Comparison of ENCODE assay signal across 8 mouse cellular contexts in genomic region chr7:99545885-99546745, GRCm38 (mm10). TPM values are rescaled to one million over a fixed set of nuclear protein-coding genes. Genes with fewer than 3 reads are reported as not detected.
DNase-seq lines count a peak whose midpoint lies in the region; ATAC-seq and TF ChIP-seq lines count a peak whose summit lies in the region.

No protein-coding gene starts in this region.

- peak; percentile 26; the same call in 1 of the 2 replicates for TF ChIP-seq CTCF in layer of hippocampus, adult 2 months (conservative IDR thresholded peaks at IDR 0.05)
- no peak for TF ChIP-seq CTCF in bone marrow, adult 2 months (IDR thresholded peaks at IDR 0.05; ENCODE audit: control insufficient read depth, insufficient read depth, low read length)
- no peak for TF ChIP-seq CTCF in forebrain, postnatal 0 days (IDR thresholded peaks at IDR 0.05; ENCODE audit: low read depth)
- TF ChIP-seq CTCF in stomach, postnatal 0 days (IDR thresholded peaks at IDR 0.05; ENCODE audit: low read depth), result peak; percentile 14; the same call in 1 of the 2 replicates

- peak; percentile 40; the same call in 1 of the 2 replicates for TF ChIP-seq POLR2A in bone marrow, adult 2 months (IDR thresholded peaks at IDR 0.05; ENCODE audit: borderline replicate concordance, control insufficient read depth, low read depth, low read length)

- no peak overlapping the region for H3K9ac ChIP-seq in forebrain, postnatal 0 days
- H3K9ac ChIP-seq in hindbrain, embryonic 11.5 days (ENCODE audit: low read depth, low read length), result no peak overlapping the region
- peak overlapping the region; percentile 50 for H3K9ac ChIP-seq in stomach, postnatal 0 days (ENCODE audit: low read length)

- H3K4me3 ChIP-seq in layer of hippocampus, adult 2 months, result no peak overlapping the region
- H3K4me3 ChIP-seq in bone marrow, adult 2 months (replicated peaks; ENCODE audit: control insufficient read depth, low read depth, low read length), result peak overlapping the region; percentile 16
- H3K4me3 ChIP-seq in forebrain, postnatal 0 days (ENCODE audit: low read depth, low read length), result no peak overlapping the region
- no peak overlapping the region for H3K4me3 ChIP-seq in hindbrain, embryonic 11.5 days (ENCODE audit: low read depth, low read length)
- no peak overlapping the region for H3K4me3 ChIP-seq in limb, embryonic 10.5 days
- no peak overlapping the region for H3K4me3 ChIP-seq in stomach, postnatal 0 days (ENCODE audit: low read depth, low read length)

- ATAC-seq in forebrain, postnatal 0 days, result peak; percentile 49
- no peak for ATAC-seq in hindbrain, embryonic 11.5 days (ENCODE audit: low FRiP score)
- peak; percentile 71 for ATAC-seq in megakaryocyte-erythroid progenitor cell, adult 5-6 weeks (replicated peaks; ENCODE audit: low FRiP score, low TSS enrichment, poor library complexity, severe bottlenecking)
- peak; percentile 78 for ATAC-seq in stomach, postnatal 0 days (ENCODE audit: low FRiP score, low TSS enrichment)

- H3K4me2 ChIP-seq in forebrain, postnatal 0 days (ENCODE audit: low read depth), result no peak overlapping the region
- H3K4me2 ChIP-seq in hindbrain, embryonic 11.5 days (replicated peaks; ENCODE audit: low read depth, low read length), result no peak overlapping the region
- H3K4me2 ChIP-seq in stomach, postnatal 0 days (replicated peaks; ENCODE audit: low read depth), result no peak overlapping the region; the same call in 1 of the 2 replicates

- peaks cover 22% of the 10 kb centered on the region for H3K4me1 ChIP-seq in bone marrow, adult 2 months (ENCODE audit: control insufficient read depth, insufficient read depth, low read length)
- H3K4me1 ChIP-seq in forebrain, postnatal 0 days (ENCODE audit: insufficient read depth), result no peaks in the 10 kb centered on the region
- H3K4me1 ChIP-seq in hindbrain, embryonic 11.5 days (replicated peaks; ENCODE audit: control insufficient read depth, insufficient read depth, low read length), result no peaks in the 10 kb centered on the region
- H3K4me1 ChIP-seq in limb, embryonic 10.5 days, result peaks cover 41% of the 10 kb centered on the region
- H3K4me1 ChIP-seq in stomach, postnatal 0 days (replicated peaks; ENCODE audit: control insufficient read depth, insufficient read depth), result peaks cover 10% of the 10 kb centered on the region

- 12% methylated on average over 10 of the region's 10 CpGs for WGBS in bone marrow, adult 2 months
- WGBS in forebrain, postnatal 0 days, result 23% methylated on average over 10 of the region's 10 CpGs
- 53% methylated on average over 10 of the region's 10 CpGs for WGBS in hindbrain, embryonic 11.5 days
- 50% methylated on average over 10 of the region's 10 CpGs for WGBS in limb, embryonic 10.5 days
- WGBS in stomach, postnatal 0 days, result 11% methylated on average over 10 of the region's 10 CpGs

- H3K36me3 ChIP-seq in forebrain, postnatal 0 days (ENCODE audit: insufficient read depth), result peaks cover 17% of the 10 kb centered on the region
- H3K36me3 ChIP-seq in hindbrain, embryonic 11.5 days (ENCODE audit: control insufficient read depth, insufficient read depth, low read length), result no peaks in the 10 kb centered on the region
- peaks cover 7% of the 10 kb centered on the region for H3K36me3 ChIP-seq in limb, embryonic 10.5 days
- H3K36me3 ChIP-seq in stomach, postnatal 0 days (ENCODE audit: control insufficient read depth, insufficient read depth, low read length), result no peaks in the 10 kb centered on the region

- DNase-seq in layer of hippocampus, adult 2 months (ENCODE audit: low spot score in 2 of 2), result peak; percentile 52 to 61
- DNase-seq in layer of hippocampus, adult 9-10 months (ENCODE audit: low spot score), result no peak
- peak; percentile 52 for DNase-seq in forebrain, postnatal 0 days
- DNase-seq in hindbrain, embryonic 11.5 days (ENCODE audit: low spot score), result no peak
- no peak for DNase-seq in limb, embryonic 10.5 days (ENCODE audit: low spot score)
- DNase-seq in stomach, postnatal 0 days (ENCODE audit: low spot score), result peak; percentile 79

- peak overlapping the region; percentile 87 for H3K27ac ChIP-seq in layer of hippocampus, adult 2 months
- H3K27ac ChIP-seq in bone marrow, adult 2 months (ENCODE audit: control insufficient read depth, insufficient read depth, low read depth, low read length, poor library complexity), result peak overlapping the region; percentile 94
- H3K27ac ChIP-seq in forebrain, postnatal 0 days (ENCODE audit: low read depth, low read length), result peak overlapping the region; percentile 74
- peak overlapping the region; percentile 11; the same call in 1 of the 2 replicates for H3K27ac ChIP-seq in hindbrain, embryonic 11.5 days (ENCODE audit: low read depth, low read length)
- H3K27ac ChIP-seq in limb, embryonic 10.5 days, result peak overlapping the region; percentile 79
- peak overlapping the region; percentile 93 for H3K27ac ChIP-seq in stomach, postnatal 0 days (replicated peaks)

- no peaks in the 10 kb centered on the region for H3K9me3 ChIP-seq in forebrain, postnatal 0 days (ENCODE audit: low read length)
- no peaks in the 10 kb centered on the region for H3K9me3 ChIP-seq in hindbrain, embryonic 11.5 days (ENCODE audit: control insufficient read depth, low read length)
- H3K9me3 ChIP-seq in limb, embryonic 10.5 days (replicated peaks), result no peaks in the 10 kb centered on the region
- no peaks in the 10 kb centered on the region for H3K9me3 ChIP-seq in stomach, postnatal 0 days (ENCODE audit: control insufficient read depth, low read length)

- TF ChIP-seq EP300 in stomach, postnatal 0 days (optimal IDR thresholded peaks at IDR 0.05), result no peak

- H3K27me3 ChIP-seq in forebrain, postnatal 0 days (ENCODE audit: insufficient read depth, low read length), result no peaks in the 10 kb centered on the region
- no peaks in the 10 kb centered on the region for H3K27me3 ChIP-seq in hindbrain, embryonic 11.5 days (ENCODE audit: control insufficient read depth, insufficient read depth, low read length)
- no peaks in the 10 kb centered on the region for H3K27me3 ChIP-seq in limb, embryonic 10.5 days (ENCODE audit: low read depth, poor library complexity, severe bottlenecking)
- H3K27me3 ChIP-seq in stomach, postnatal 0 days (ENCODE audit: control insufficient read depth, insufficient read depth, low read length), result no peaks in the 10 kb centered on the region

RNA-seq across cellular contexts. Expression of gene Arrb1, which starts 10.8 kb away (rescaled TPM):
- 100 to 1,000 TPM; 143 to 148 TPM for total RNA-seq in layer of hippocampus, adult 2 months (2021)
- polyA plus RNA-seq in bone marrow, adult 2 months (2011; ENCODE audit: insufficient read depth, insufficient read length, low replicate concordance, missing spikeins), result 80.4 and 89.7 TPM in 2 replicates
- total RNA-seq in forebrain, postnatal 0 days (2014; rRNA removed), result 88.0 and 102 TPM in 2 replicates
- polyA plus RNA-seq in forebrain, postnatal 0 days (2015; fragmentation: Nextera tagmentation; extraction: Ambion mirVana), result 10.3 and 13.0 TPM in 2 replicates
- polyA plus RNA-seq in hindbrain, embryonic 11.5 days (2014; fragmentation: Nextera tagmentation; extraction: Ambion mirVana), result 4.5 and 5.4 TPM in 2 replicates
- 8.8 and 10.0 TPM in 2 replicates for polyA plus RNA-seq in limb, embryonic 10.5 days (2016; fragmentation: Nextera tagmentation; extraction: Ambion mirVana)
- total RNA-seq in megakaryocyte-erythroid progenitor cell, adult 5-6 weeks (2014; fragmentation: Nextera tagmentation), result 59.0 and 91.0 TPM in 2 replicates
- 70.4 and 96.2 TPM in 2 replicates for total RNA-seq in megakaryocyte-erythroid progenitor cell, adult 5-6 weeks (2017)
- polyA plus RNA-seq in stomach, postnatal 0 days (2015; fragmentation: Nextera tagmentation; extraction: Ambion mirVana), result 3.6 and 4.4 TPM in 2 replicates

Comparison
In these comparisons a context has a peak if more than half of its experiments do, and no peak if none do; other contexts are left out.
1. DNase-seq: peak in layer of hippocampus, adult 2 months (2 of 2), forebrain, postnatal 0 days (single experiment) and stomach, postnatal 0 days (single experiment); none in layer of hippocampus, adult 9-10 months (single experiment), hindbrain, embryonic 11.5 days (single experiment) and limb, embryonic 10.5 days (single experiment).
2. H3K27ac ChIP-seq: peak in every context shown above with its lines; median percentile 94 in bone marrow, adult 2 months; 93 in stomach, postnatal 0 days; 87 in layer of hippocampus, adult 2 months; 79 in limb, embryonic 10.5 days; 74 in forebrain, postnatal 0 days; 11 in hindbrain, embryonic 11.5 days.
3. CTCF ChIP-seq: peak in layer of hippocampus, adult 2 months (single experiment) and stomach, postnatal 0 days (single experiment); none in bone marrow, adult 2 months (single experiment) and forebrain, postnatal 0 days (single experiment).